Mouse (Mus musculus): Measurements from ENCODE around the gene Zfp800.

DNA sequence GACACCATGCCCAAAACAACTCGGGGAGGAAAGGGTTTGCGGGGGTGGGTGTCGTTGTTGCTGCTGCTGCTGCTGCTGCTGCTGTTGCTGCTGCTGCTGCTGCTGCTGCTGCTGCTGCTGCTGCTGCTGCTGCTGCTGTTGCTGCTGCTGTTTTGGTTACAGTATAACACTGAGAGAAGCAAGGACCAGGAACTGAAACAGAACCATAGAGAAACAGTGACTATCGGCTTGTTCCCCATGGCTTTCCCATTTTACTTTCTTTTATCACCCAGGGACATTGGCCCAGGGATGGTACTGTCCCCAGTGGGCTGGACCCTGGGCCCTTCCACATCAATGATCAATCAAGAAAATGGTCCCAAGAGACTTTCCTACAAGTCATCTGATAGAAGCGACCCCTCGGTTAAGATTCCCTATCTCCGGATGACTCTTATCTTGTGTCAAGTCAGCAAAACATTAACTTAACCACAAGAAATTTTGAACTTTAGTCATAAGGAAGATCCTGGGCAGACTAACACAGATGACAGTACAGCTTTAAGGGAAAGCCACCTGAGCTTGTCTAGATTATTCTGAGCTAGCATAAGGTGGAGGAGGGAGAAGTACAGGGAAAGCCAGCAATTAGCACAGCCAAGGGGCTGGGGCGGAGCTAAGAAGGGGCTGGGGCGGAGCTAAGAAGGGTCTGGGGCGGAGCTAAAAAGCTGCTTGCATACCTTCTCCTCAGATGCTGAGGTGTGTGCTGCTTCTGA, 33.2 kb upstream of the Zfp800 start:
- TF ChIP-seq NELFE (IDR thresholded peaks at IDR 0.05; ENCODE audit: low read depth, low read length): no peak
- no peak for TF ChIP-seq POLR2A (IDR thresholded peaks at IDR 0.05; ENCODE audit: control insufficient read depth in 1 of 2, insufficient read depth in 1 of 2, low read depth in 1 of 2, low read length in 2 of 2, poor library complexity in 1 of 2)
- TF ChIP-seq MAX (IDR thresholded peaks at IDR 0.05; ENCODE audit: low read length): no peak
- no peak for TF ChIP-seq TCF12 (IDR thresholded peaks at IDR 0.05; ENCODE audit: low read depth, low read length)
- TF ChIP-seq CTCF (IDR thresholded peaks at IDR 0.05 in 2 of 3, conservative IDR thresholded peaks at IDR 0.05 in 1 of 3; ENCODE audit: control insufficient read depth in 1 of 3, insufficient read depth in 1 of 3, low read depth in 2 of 3, low read length in 3 of 3, poor library complexity in 1 of 3, severe bottlenecking in 1 of 3): no peak
- no peak for TF ChIP-seq TAL1 (IDR thresholded peaks at IDR 0.05; ENCODE audit: low read length)
- no peak for TF ChIP-seq MXI1 (IDR thresholded peaks at IDR 0.05; ENCODE audit: low read depth, low read length)

Measured in MEL (cell line).